Mouse (Mus musculus): ENCODE data around the gene Aprt.

DNA sequence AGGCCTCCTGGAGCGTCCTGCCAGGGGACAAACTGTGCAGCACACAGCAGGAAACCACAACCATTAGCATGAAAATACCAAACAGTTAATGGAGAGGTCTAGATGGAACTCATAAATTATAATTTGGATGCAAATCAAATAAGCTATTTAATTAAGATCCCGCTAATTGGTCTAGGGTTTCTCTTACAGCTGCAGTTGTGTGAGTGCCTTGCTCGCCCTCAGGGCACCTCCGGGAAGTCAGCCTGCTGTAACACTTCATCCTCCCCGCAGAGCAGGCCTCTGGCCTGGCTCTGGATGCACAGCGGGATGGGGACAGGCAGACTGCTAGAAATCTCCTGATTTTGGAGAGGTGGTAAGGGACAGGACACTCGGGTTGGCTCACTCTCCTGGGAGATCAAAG lies 9.5 kb upstream of the Aprt start:
- TF ChIP-seq CTCF (IDR thresholded peaks at IDR 0.05; ENCODE audit: extremely low read depth, insufficient read depth, low read length) (no peak), POLR2A (IDR thresholded peaks at IDR 0.05; ENCODE audit: extremely low read depth, insufficient read depth, low read length) (no peak)
